Mouse (Mus musculus) olfactory bulb, adult 2 months (tissue): ENCODE data around the gene Tmigd3.

Experiments used
- CTCF ChIP-seq: fragments of 200-500 bp; IDR thresholded peaks from 2 replicates; pipeline ENCODE4 v1.5.1; 2012; ENCODE audit warnings: low read depth, mild to moderate bottlenecking, low read length, moderate library complexity; ENCODE audit not compliant: insufficient read depth
- POLR2A ChIP-seq: fragments of 200-500 bp; IDR thresholded peaks from 2 replicates; pipeline ENCODE4 v1.6.1; 2012; ENCODE audit warnings: mild to moderate bottlenecking, low read depth, low read length, moderate library complexity; ENCODE audit not compliant: insufficient read depth

GRCm38 (mm10) chr3:105892572-105893495 lies 22.1 kb downstream of the Tmigd3 start:
- TF ChIP-seq CTCF (no peak), POLR2A (no peak)
